Mouse (Mus musculus) heart, embryonic 16.5 days (tissue): Measurements from ENCODE around the gene Elfn1. TPM values are rescaled to one million over a fixed set of nuclear protein-coding genes. Genes with fewer than 3 reads are reported as not detected.
"Not testable (repeated sequence)": the region's sequence is repeated elsewhere in the genome, so short reads cannot be mapped to it uniquely, and the experiment has no call there.

Source experiments
- ATAC-seq: fragments of 200-750 bp; cut with Nextera tagmentation; replicated peaks from 2 replicates; pipeline ENCODE4 v1.8.0; 2017; ENCODE audit warnings: moderate number of reproducible peaks; ENCODE audit not compliant: insufficient read depth, low FRiP score; ENCODE audit errors: extremely low read depth
- H3K27ac ChIP-seq: fragments of 300-500 bp; sonication (generic); 2 replicates; pipeline ENCODE4 v1.5.1; 2014; ENCODE audit warnings: mild to moderate bottlenecking, low read length, control low read depth, moderate library complexity
- H3K27me3 ChIP-seq: fragments of 300-500 bp; sonication (generic); 2 replicates; pipeline ENCODE4 v1.6.1; 2014; ENCODE audit warnings: low read length, mixed read lengths; ENCODE audit not compliant: control insufficient read depth, insufficient read depth
- H3K36me3 ChIP-seq: fragments of 300-500 bp; sonication (generic); 2 replicates; pipeline ENCODE4 v1.6.1; 2014; ENCODE audit not compliant: control insufficient read depth, insufficient read depth
- H3K4me1 ChIP-seq: fragments of 300-500 bp; sonication (generic); 2 replicates; pipeline ENCODE4 v1.6.1; 2014; ENCODE audit warnings: low read length, mixed read lengths; ENCODE audit not compliant: control insufficient read depth, insufficient read depth
- H3K4me2 ChIP-seq: fragments of 300-500 bp; sonication (generic); 2 replicates; pipeline ENCODE4 v1.6.1; 2014; ENCODE audit warnings: low read depth, mild to moderate bottlenecking, control low read depth, low read length
- H3K4me3 ChIP-seq: fragments of 300-500 bp; sonication (generic); 2 replicates; pipeline ENCODE4 v1.5.1; 2014; ENCODE audit warnings: mild to moderate bottlenecking, control low read depth, low read length
- H3K9ac ChIP-seq: fragments of 300-500 bp; sonication (generic); 2 replicates; pipeline ENCODE4 v1.6.1; 2014; ENCODE audit warnings: low read length, control low read depth
- H3K9me3 ChIP-seq: fragments of 300-500 bp; sonication (generic); replicated peaks from 2 replicates; pipeline ENCODE4 v1.6.1; 2016; ENCODE audit warnings: low read length; ENCODE audit not compliant: control insufficient read depth
- WGBS: fragments of 180-500 bp; shearing (Covaris S2); extraction: QIAGEN DNeasy Blood & Tissue Kit; methylation state at CpG from one replicate; pipeline ENCODE4 v1.1.7; 2014; 5-methylcytosine and 5-hydroxymethylcytosine counted together
- polyA plus RNA-seq: library from polyadenylated mRNA; unstranded; fragments of >200 nt; fragmentation: Nextera tagmentation; extraction: Ambion mirVana; gene quantifications from 2 replicates; pipeline ENCODE4 v1.2.1, GENCODE M21; 2015

Gene Elfn1
- polyA plus RNA-seq, 1 experiment from 2014 or later, result 0.68 TPM

GRCm38 (mm10) chr5:139977476-139977875, 69.7 kb downstream of the Elfn1 start:
- Histone ChIP-seq H3K27me3 (peaks cover 17% of the 10 kb centered on the region), H3K27ac (no peak overlapping the region), H3K4me3 (no peak overlapping the region), H3K9me3 (no peaks in the 10 kb centered on the region), H3K9ac (no peak overlapping the region), H3K4me1 (no peaks in the 10 kb centered on the region), H3K4me2 (no peak overlapping the region), H3K36me3 (no peaks in the 10 kb centered on the region)
- no peak for ATAC-seq
- 24% methylated on average over 8 of the region's 8 CpGs for WGBS

- no peak overlapping the region for H3K4me3 ChIP-seq
- 6% methylated on average over 13 of the region's 13 CpGs for WGBS
- no peak for ATAC-seq
- H3K4me1 ChIP-seq, result no peaks in the 10 kb centered on the region
- H3K9me3 ChIP-seq, result no peaks in the 10 kb centered on the region
- H3K27me3 ChIP-seq, result peaks cover 6% of the 10 kb centered on the region
- no peak overlapping the region for H3K27ac ChIP-seq
- no peak overlapping the region for H3K4me2 ChIP-seq
- H3K36me3 ChIP-seq, result no peaks in the 10 kb centered on the region
- no peak overlapping the region for H3K9ac ChIP-seq
These were observed 71.0 kb downstream of the Elfn1 start for GRCm38 (mm10) chr5:139978525-139979276.

- Histone ChIP-seq H3K36me3 (no peaks in the 10 kb centered on the region), H3K27ac (no peak overlapping the region), H3K27me3 (peaks cover 5% of the 10 kb centered on the region), H3K4me2 (no peak overlapping the region), H3K4me3 (no peak overlapping the region), H3K4me1 (no peaks in the 10 kb centered on the region), H3K9ac (no peak overlapping the region), H3K9me3 (no peaks in the 10 kb centered on the region)
- no peak for ATAC-seq
- 82% methylated on average over 9 of the region's 9 CpGs for WGBS
These were observed 71.6 kb downstream of the Elfn1 start for GRCm38 (mm10) chr5:139979371-139979770.

GRCm38 (mm10) chr5:139981976-139982375, 74.2 kb downstream of the Elfn1 start:
- Histone ChIP-seq H3K4me3 (no peak overlapping the region), H3K27ac (no peak overlapping the region), H3K9me3 (peaks cover 3% of the 10 kb centered on the region; the same call in 1 of the 2 replicates), H3K4me1 (no peaks in the 10 kb centered on the region), H3K36me3 (no peaks in the 10 kb centered on the region), H3K9ac (no peak overlapping the region), H3K4me2 (no peak overlapping the region), H3K27me3 (no peaks in the 10 kb centered on the region; the same call in none of the 2 replicates)
- ATAC-seq, result no peak
- WGBS, result 75% methylated on average over 1 of the region's 1 CpGs

- Histone ChIP-seq H3K27me3 (no peaks in the 10 kb centered on the region; the same call in 1 of the 2 replicates), H3K4me3 (no peak overlapping the region), H3K9me3 (peaks cover 13% of the 10 kb centered on the region), H3K36me3 (no peaks in the 10 kb centered on the region), H3K9ac (no peak overlapping the region), H3K27ac (no peak overlapping the region), H3K4me1 (no peaks in the 10 kb centered on the region), H3K4me2 (no peak overlapping the region)
- 34% methylated on average over 18 of the region's 18 CpGs for WGBS
- no peak for ATAC-seq
These were observed 77.5 kb downstream of the Elfn1 start for GRCm38 (mm10) chr5:139985073-139985746.

- no peaks in the 10 kb centered on the region for H3K27me3 ChIP-seq
- H3K4me2 ChIP-seq, result no peak overlapping the region
- no peaks in the 10 kb centered on the region for H3K4me1 ChIP-seq
- H3K9ac ChIP-seq, result no peak overlapping the region
- peaks cover 16% of the 10 kb centered on the region for H3K9me3 ChIP-seq
- H3K27ac ChIP-seq, result no peak overlapping the region
- no peak for ATAC-seq
- no peak overlapping the region for H3K4me3 ChIP-seq
- 85% methylated on average over 3 of the region's 3 CpGs for WGBS
- no peaks in the 10 kb centered on the region for H3K36me3 ChIP-seq
These were observed 83.8 kb downstream of the Elfn1 start for GRCm38 (mm10) chr5:139991531-139991930.

GRCm38 (mm10) chr5:139998321-139998720, 90.6 kb downstream of the Elfn1 start:
- not testable (repeated sequence) for H3K27me3 ChIP-seq, H3K27ac ChIP-seq, H3K9me3 ChIP-seq, H3K4me1 ChIP-seq, ATAC-seq, H3K4me2 ChIP-seq, H3K36me3 ChIP-seq, H3K4me3 ChIP-seq, H3K9ac ChIP-seq
- 69% methylated on average over 11 of the region's 12 CpGs for WGBS

GRCm38 (mm10) chr5:139998916-139999315, 91.2 kb downstream of the Elfn1 start:
- 23% methylated on average over 6 of the region's 6 CpGs for WGBS

GRCm38 (mm10) chr5:140002541-140002940, 94.8 kb downstream of the Elfn1 start:
- WGBS, result 59% methylated on average over 3 of the region's 3 CpGs
- H3K9me3 ChIP-seq, result no peaks in the 10 kb centered on the region
- H3K4me2 ChIP-seq, result no peak overlapping the region
- H3K27me3 ChIP-seq, result no peaks in the 10 kb centered on the region
- ATAC-seq, result no peak
- no peaks in the 10 kb centered on the region for H3K4me1 ChIP-seq
- no peak overlapping the region for H3K9ac ChIP-seq
- H3K27ac ChIP-seq, result no peak overlapping the region
- H3K36me3 ChIP-seq, result no peaks in the 10 kb centered on the region
- no peak overlapping the region for H3K4me3 ChIP-seq

More at GRCm38 (mm10) chr5:139998916-139999315, 91.2 kb downstream of the Elfn1 start:
- H3K9ac ChIP-seq, result no peak overlapping the region
- no peak overlapping the region for H3K27ac ChIP-seq
- H3K9me3 ChIP-seq, result no peaks in the 10 kb centered on the region
- H3K36me3 ChIP-seq, result no peaks in the 10 kb centered on the region
- H3K27me3 ChIP-seq, result no peaks in the 10 kb centered on the region
- no peaks in the 10 kb centered on the region for H3K4me1 ChIP-seq
- ATAC-seq, result no peak
- no peak overlapping the region for H3K4me3 ChIP-seq
- no peak overlapping the region for H3K4me2 ChIP-seq
